In genomic region chrX:107116333-107116732, GRCm38 (mm10) we compare ENCODE assay signal across 14 mouse cellular contexts.
"Had no signal": no experiment of that assay in that cellular context is flagged by ENCODE, and none has a peak within 500 bp of the region (broad histone marks: within the 10 kb centered on the region; RNA-seq: fewer than 3 reads in every experiment).

No protein-coding gene starts in this region.

- DNase-seq: lung, adult 2 months; lung, postnatal 14 days; lung, postnatal 36 days; retina, postnatal 1 day; right cerebral cortex, adult 18-20 months; right cerebral cortex, postnatal 25 days; right cerebral cortex, postnatal 4 days; spleen, adult 18-20 months; thymus, adult 18-20 months; thymus, postnatal 14 days; thymus, postnatal 36 days had no signal

- ATAC-seq: lung, postnatal 0 days; midbrain, embryonic 13.5 days; midbrain, embryonic 15.5 days had no signal
